Mouse (Mus musculus): Measurements from ENCODE around the gene Fhad1. TPM values are rescaled to one million over a fixed set of nuclear protein-coding genes. Genes with fewer than 3 reads are reported as not detected.

The Fhad1 gene
- polyA plus RNA-seq (2015; fragmentation: Nextera tagmentation; extraction: Ambion mirVana): 3.6 and 4.0 TPM in 2 replicates

- Histone ChIP-seq H3K9ac (peak within 1 kb of the TSS; percentile 61), H3K9me3 (no peaks in the 10 kb centered on the region), H3K4me3 (peak within 1 kb of the TSS; percentile 41), H3K36me3 (no peaks in the 10 kb centered on the region), H3K27ac (replicated peaks) (no peak within 1 kb of the TSS), H3K4me2 (peak within 1 kb of the TSS; percentile 68), H3K27me3 (peaks cover 15% of the 10 kb centered on the region; the same call in 1 of the 2 replicates), H3K4me1 (replicated peaks) (peaks cover 23% of the 10 kb centered on the region)
- WGBS: 1% methylated on average over 39 of the region's 46 CpGs
- peak; percentile 85 for ATAC-seq (ENCODE audit: low read depth)
Observed at GRCm38 (mm10) chr4:142014659-142015608, at the start of gene Fhad1. Gene Fhad1 (minus strand): TSS chr4:142015082.

GRCm38 (mm10) chr4:142063057-142063534 is 48.2 kb upstream of the Fhad1 start:
- Histone ChIP-seq H3K4me3 (no peak overlapping the region), H3K4me1 (replicated peaks) (peaks cover 32% of the 10 kb centered on the region), H3K9me3 (no peaks in the 10 kb centered on the region), H3K9ac (no peak overlapping the region), H3K27me3 (no peaks in the 10 kb centered on the region), H3K36me3 (no peaks in the 10 kb centered on the region), H3K27ac (replicated peaks) (no peak overlapping the region), H3K4me2 (no peak overlapping the region)
- 91% methylated on average over 8 of the region's 8 CpGs for WGBS
- ATAC-seq (ENCODE audit: low read depth): no peak

- Histone ChIP-seq H3K4me1 (replicated peaks) (peaks cover 27% of the 10 kb centered on the region), H3K36me3 (no peaks in the 10 kb centered on the region), H3K4me2 (no peak overlapping the region), H3K9ac (no peak overlapping the region), H3K27ac (replicated peaks) (no peak overlapping the region), H3K27me3 (no peaks in the 10 kb centered on the region), H3K9me3 (no peaks in the 10 kb centered on the region), H3K4me3 (no peak overlapping the region)
- no peak for ATAC-seq (ENCODE audit: low read depth)
- 75% methylated on average over 23 of the region's 23 CpGs for WGBS
Observed at GRCm38 (mm10) chr4:142061485-142062240, 46.8 kb upstream of the Fhad1 start.

GRCm38 (mm10) chr4:142060455-142061378 is 45.8 kb upstream of the Fhad1 start:
- Histone ChIP-seq H3K4me1 (replicated peaks) (peaks cover 17% of the 10 kb centered on the region; the same call in 1 of the 2 replicates), H3K9ac (no peak overlapping the region), H3K27me3 (no peaks in the 10 kb centered on the region), H3K9me3 (no peaks in the 10 kb centered on the region), H3K36me3 (no peaks in the 10 kb centered on the region), H3K4me3 (no peak overlapping the region), H3K4me2 (no peak overlapping the region), H3K27ac (replicated peaks) (no peak overlapping the region)
- ATAC-seq (ENCODE audit: low read depth): no peak
- WGBS: 36% methylated on average over 18 of the region's 18 CpGs

- WGBS: 91% methylated on average over 8 of the region's 8 CpGs
- ATAC-seq (ENCODE audit: low read depth): no peak
Observed at GRCm38 (mm10) chr4:142059841-142060193, 44.9 kb upstream of the Fhad1 start.

GRCm38 (mm10) chr4:142059113-142059840 is 44.4 kb upstream of the Fhad1 start:
- WGBS: 81% methylated on average over 13 of the region's 13 CpGs
- peaks cover 14% of the 10 kb centered on the region; the same call in 1 of the 2 replicates for H3K4me1 ChIP-seq (replicated peaks)
- no peak overlapping the region for H3K4me3 ChIP-seq
- H3K9me3 ChIP-seq: no peaks in the 10 kb centered on the region
- H3K36me3 ChIP-seq: no peaks in the 10 kb centered on the region
- H3K27me3 ChIP-seq: no peaks in the 10 kb centered on the region
- H3K27ac ChIP-seq (replicated peaks): no peak overlapping the region
- H3K4me2 ChIP-seq: no peak overlapping the region
- no peak for ATAC-seq (ENCODE audit: low read depth)
- H3K9ac ChIP-seq: no peak overlapping the region

More at GRCm38 (mm10) chr4:142059841-142060193, 44.9 kb upstream of the Fhad1 start:
- Histone ChIP-seq H3K4me2 (no peak overlapping the region), H3K9me3 (no peaks in the 10 kb centered on the region), H3K4me3 (no peak overlapping the region), H3K27me3 (no peaks in the 10 kb centered on the region), H3K27ac (replicated peaks) (no peak overlapping the region), H3K4me1 (replicated peaks) (peaks cover 14% of the 10 kb centered on the region; the same call in 1 of the 2 replicates), H3K9ac (no peak overlapping the region), H3K36me3 (no peaks in the 10 kb centered on the region)

GRCm38 (mm10) chr4:142057529-142058216 is 42.8 kb upstream of the Fhad1 start:
- Histone ChIP-seq H3K36me3 (no peaks in the 10 kb centered on the region), H3K27ac (replicated peaks) (no peak overlapping the region), H3K4me1 (replicated peaks) (peaks cover 14% of the 10 kb centered on the region; the same call in 1 of the 2 replicates), H3K27me3 (no peaks in the 10 kb centered on the region), H3K4me2 (no peak overlapping the region), H3K4me3 (no peak overlapping the region), H3K9ac (no peak overlapping the region), H3K9me3 (no peaks in the 10 kb centered on the region)
- WGBS: 81% methylated on average over 22 of the region's 22 CpGs
- no peak for ATAC-seq (ENCODE audit: low read depth)

- 81% methylated on average over 8 of the region's 8 CpGs for WGBS
- ATAC-seq (ENCODE audit: low read depth): no peak
- H3K9me3 ChIP-seq: no peaks in the 10 kb centered on the region
Observed at GRCm38 (mm10) chr4:142055600-142055999, 40.7 kb upstream of the Fhad1 start.

GRCm38 (mm10) chr4:142054580-142054979 is 39.7 kb upstream of the Fhad1 start:
- H3K4me2 ChIP-seq: no peak overlapping the region

More at GRCm38 (mm10) chr4:142055600-142055999, 40.7 kb upstream of the Fhad1 start:
- Histone ChIP-seq H3K27me3 (no peaks in the 10 kb centered on the region), H3K4me1 (replicated peaks) (0 out of 2 replicates have a peak, but pooled peaks cover 4% of the 10 kb centered on the region), H3K4me2 (no peak overlapping the region), H3K9ac (no peak overlapping the region), H3K36me3 (no peaks in the 10 kb centered on the region), H3K27ac (replicated peaks) (no peak overlapping the region), H3K4me3 (no peak overlapping the region)

GRCm38 (mm10) chr4:142053661-142054448 is 39.0 kb upstream of the Fhad1 start:
- no peak for ATAC-seq (ENCODE audit: low read depth)
- H3K9me3 ChIP-seq: no peaks in the 10 kb centered on the region
- H3K4me1 ChIP-seq (replicated peaks): no peaks in the 10 kb centered on the region
- H3K4me2 ChIP-seq: no peak overlapping the region
- WGBS: 65% methylated on average over 9 of the region's 9 CpGs
- H3K27me3 ChIP-seq: no peaks in the 10 kb centered on the region
- no peak overlapping the region for H3K27ac ChIP-seq (replicated peaks)
- no peaks in the 10 kb centered on the region for H3K36me3 ChIP-seq
- no peak overlapping the region for H3K9ac ChIP-seq
- no peak overlapping the region for H3K4me3 ChIP-seq

More at GRCm38 (mm10) chr4:142054580-142054979, 39.7 kb upstream of the Fhad1 start:
- H3K27me3 ChIP-seq: no peaks in the 10 kb centered on the region
- no peak for ATAC-seq (ENCODE audit: low read depth)
- H3K4me1 ChIP-seq (replicated peaks): no peaks in the 10 kb centered on the region
- H3K4me3 ChIP-seq: no peak overlapping the region
- H3K9ac ChIP-seq: no peak overlapping the region
- no peak overlapping the region for H3K27ac ChIP-seq (replicated peaks)
- H3K9me3 ChIP-seq: no peaks in the 10 kb centered on the region
- WGBS: 85% methylated on average over 11 of the region's 11 CpGs
- no peaks in the 10 kb centered on the region for H3K36me3 ChIP-seq
